In the genomic region with DNA sequence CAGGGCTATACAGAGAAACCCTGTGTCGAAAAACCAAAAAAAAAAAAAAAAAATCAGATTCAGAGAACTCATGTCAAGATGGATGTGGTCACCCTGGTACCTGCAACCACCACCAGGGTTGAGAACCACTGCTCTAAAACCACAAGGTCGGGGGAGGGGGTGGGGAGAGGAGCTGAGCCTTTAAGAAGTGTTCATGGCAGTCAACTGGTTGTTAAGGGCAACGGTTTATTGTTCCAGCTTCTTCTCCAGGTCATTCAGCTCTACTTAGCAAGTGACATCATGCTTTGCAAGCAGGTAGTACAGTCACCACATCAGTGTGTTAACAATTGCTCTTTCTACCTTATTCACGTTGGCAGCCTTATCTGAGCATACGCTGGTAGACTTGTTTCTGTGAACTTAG, we compare ENCODE assay signal across 20 mouse cellular contexts. TPM values are rescaled to one million over a fixed set of nuclear protein-coding genes. Genes with fewer than 3 reads are reported as not detected.
DNase-seq lines count a peak whose midpoint lies in the region; ATAC-seq and TF ChIP-seq lines count a peak whose summit lies in the region.
"Had no signal": no experiment of that assay in that cellular context is flagged by ENCODE, and none has a peak within 500 bp of the region (broad histone marks: within the 10 kb centered on the region; RNA-seq: fewer than 3 reads in every experiment).

No protein-coding gene starts in this region.

- H3K36me3 ChIP-seq in lung, postnatal 0 days (ENCODE audit: insufficient read depth, low read length), result no peaks in the 10 kb centered on the region
- no peaks in the 10 kb centered on the region for H3K36me3 ChIP-seq in CH12.LX (replicated peaks in 1 of 2; ENCODE audit: control insufficient read depth in 1 of 2, insufficient read depth in 1 of 2, low read length in 1 of 2)
- H3K36me3 ChIP-seq in forebrain, embryonic 13.5 days (ENCODE audit: poor library complexity, severe bottlenecking), result no peaks in the 10 kb centered on the region
- no peaks in the 10 kb centered on the region for H3K36me3 ChIP-seq in forebrain, embryonic 15.5 days
- H3K36me3 ChIP-seq: embryonic facial prominence, embryonic 15.5 days; forebrain, embryonic 10.5 days; heart, embryonic 10.5 days; hindbrain, embryonic 13.5 days; liver, embryonic 15.5 days had no signal

- WGBS in lung, postnatal 0 days, result 49% methylated on average over 5 of the region's 5 CpGs
- WGBS in forebrain, embryonic 13.5 days, result 67% methylated on average over 5 of the region's 5 CpGs
- 66% methylated on average over 5 of the region's 5 CpGs for WGBS in forebrain, embryonic 15.5 days

- peak; percentile 79 for ATAC-seq in lung, postnatal 0 days
- peak; percentile 59 for ATAC-seq in inflammation-experienced regulatory T-cells, adult 6 months
- ATAC-seq in neutrophil, adult 5-6 weeks (ENCODE audit: extremely low read depth, insufficient number of reproducible peaks, low FRiP score, poor library complexity, severe bottlenecking), result peak; percentile 51; the same call in 1 of the 2 replicates
- ATAC-seq in forebrain, embryonic 13.5 days, result no peak
- no peak for ATAC-seq in forebrain, embryonic 15.5 days (replicated peaks)

- TF ChIP-seq CTCF in lung, postnatal 0 days (IDR thresholded peaks at IDR 0.05), result peak; percentile 20; the same call in 1 of the 2 replicates
- TF ChIP-seq CTCF in CH12.LX (conservative IDR thresholded peaks at IDR 0.05 in 1 of 2, IDR thresholded peaks at IDR 0.05 in 1 of 2; ENCODE audit: low read depth in 2 of 2, low read length in 2 of 2), result 0 out of 4 replicates have a peak, but pooled peaks of 1 of the 2 experiments have one; percentile 3

- H3K27me3 ChIP-seq in lung, postnatal 0 days (replicated peaks; ENCODE audit: insufficient read depth, low read length), result no peaks in the 10 kb centered on the region
- no peaks in the 10 kb centered on the region for H3K27me3 ChIP-seq in CH12.LX (replicated peaks)
- H3K27me3 ChIP-seq in forebrain, embryonic 13.5 days, result peaks cover 5% of the 10 kb centered on the region
- H3K27me3 ChIP-seq in forebrain, embryonic 15.5 days, result no peaks in the 10 kb centered on the region
- H3K27me3 ChIP-seq: embryonic facial prominence, embryonic 15.5 days; hindbrain, embryonic 13.5 days; liver, embryonic 15.5 days had no signal

- H3K27ac ChIP-seq in lung, postnatal 0 days (ENCODE audit: low read length), result 0 out of 2 replicates have a peak overlapping the region, but pooled peaks have one; percentile 6
- H3K27ac ChIP-seq in CH12.LX (ENCODE audit: insufficient read depth, low read depth), result no peak overlapping the region
- H3K27ac ChIP-seq in forebrain, embryonic 13.5 days, result no peak overlapping the region
- H3K27ac ChIP-seq in forebrain, embryonic 15.5 days (replicated peaks), result no peak overlapping the region
- H3K27ac ChIP-seq: embryonic facial prominence, embryonic 15.5 days; forebrain, embryonic 10.5 days; heart, embryonic 10.5 days; hindbrain, embryonic 13.5 days; liver, embryonic 15.5 days had no signal

- dilution Hi-C loops in CH12.LX (cut with MboI; ENCODE audit: extremely low pct_ligation_motif_present, extremely low pct_unique_long_range_greater_than_20kb, low sequenced_read_pairs), result no loop called here

- no peak for TF ChIP-seq RAD21 in CH12.LX (IDR thresholded peaks at IDR 0.05; ENCODE audit: low read depth, low read length)

- TF ChIP-seq POLR2A in CH12.LX (IDR thresholded peaks at IDR 0.05; ENCODE audit: low read depth, low read length), result no peak

- peak; percentile 88 for DNase-seq in lung, postnatal 0 days (ENCODE audit: low spot score)
- DNase-seq in lung, postnatal 10 days, result no peak
- peak; percentile 70 for DNase-seq in CH12.LX (ENCODE audit: extremely low read depth)
- DNase-seq in gastrocnemius, adult 8-10 months (ENCODE audit: low spot score in 2 of 2), result no peak
- DNase-seq: B cell, adult 2 months; cerebellum, postnatal 10 days; gastrocnemius, postnatal 25 days; heart, postnatal 10 days; kidney, adult 2 months; kidney, postnatal 14 days; right cerebral cortex, postnatal 4 days had no signal

- in situ Hi-C loops in CH12.LX (cut with MboI; ENCODE audit: low pct_ligation_motif_present, low pct_unique_long_range_greater_than_20kb, low sequenced_read_pairs), result no loop called here

- no peak overlapping the region for H3K4me2 ChIP-seq in lung, postnatal 0 days (replicated peaks; ENCODE audit: low read depth, low read length)
- H3K4me2 ChIP-seq in CH12.LX (ENCODE audit: insufficient read depth, low read depth, poor library complexity, severe bottlenecking), result peak overlapping the region; percentile 57
- H3K4me2 ChIP-seq in forebrain, embryonic 13.5 days, result no peak overlapping the region
- H3K4me2 ChIP-seq in forebrain, embryonic 15.5 days (replicated peaks), result no peak overlapping the region
- H3K4me2 ChIP-seq: embryonic facial prominence, embryonic 15.5 days; hindbrain, embryonic 13.5 days; liver, embryonic 15.5 days had no signal

- TF ChIP-seq EP300 in lung, postnatal 0 days (IDR thresholded peaks at IDR 0.05), result peak; percentile 84
- TF ChIP-seq EP300 in CH12.LX (IDR thresholded peaks at IDR 0.05; ENCODE audit: low read length), result no peak

- H3K4me3 ChIP-seq in lung, postnatal 0 days (ENCODE audit: low read depth, low read length), result no peak overlapping the region
- H3K4me3 ChIP-seq in CH12.LX (replicated peaks in 1 of 3; ENCODE audit: low read depth in 2 of 3, low read length in 2 of 3, poor library complexity in 1 of 3), result no peak overlapping the region
- no peak overlapping the region for H3K4me3 ChIP-seq in forebrain, embryonic 13.5 days
- no peak overlapping the region for H3K4me3 ChIP-seq in forebrain, embryonic 15.5 days
- H3K4me3 ChIP-seq: embryonic facial prominence, embryonic 15.5 days; forebrain, embryonic 10.5 days; heart, embryonic 10.5 days; hindbrain, embryonic 13.5 days; liver, embryonic 15.5 days had no signal

- H3K9me3 ChIP-seq in lung, postnatal 0 days (ENCODE audit: low read length), result no peaks in the 10 kb centered on the region
- no peaks in the 10 kb centered on the region for H3K9me3 ChIP-seq in CH12.LX (replicated peaks; ENCODE audit: low read length)
- no peaks in the 10 kb centered on the region for H3K9me3 ChIP-seq in forebrain, embryonic 13.5 days (replicated peaks)
- no peaks in the 10 kb centered on the region for H3K9me3 ChIP-seq in forebrain, embryonic 15.5 days
- H3K9me3 ChIP-seq: embryonic facial prominence, embryonic 15.5 days; forebrain, embryonic 10.5 days; heart, embryonic 10.5 days; hindbrain, embryonic 13.5 days; liver, embryonic 15.5 days had no signal

- peaks cover 9% of the 10 kb centered on the region; the same call in 1 of the 2 replicates for H3K4me1 ChIP-seq in lung, postnatal 0 days (ENCODE audit: insufficient read depth, low read depth, low read length)
- peaks cover 17 to 37% of the 10 kb centered on the region in 2 experiments for H3K4me1 ChIP-seq in CH12.LX (ENCODE audit: control insufficient read depth in 1 of 2, insufficient read depth in 2 of 2)
- H3K4me1 ChIP-seq in forebrain, embryonic 13.5 days, result no peaks in the 10 kb centered on the region
- no peaks in the 10 kb centered on the region for H3K4me1 ChIP-seq in forebrain, embryonic 15.5 days

- no peak overlapping the region for H3K9ac ChIP-seq in lung, postnatal 0 days (replicated peaks; ENCODE audit: low read depth)
- H3K9ac ChIP-seq in CH12.LX (ENCODE audit: insufficient read depth, low read depth), result peak overlapping the region; percentile 4; the same call in 1 of the 2 replicates
- H3K9ac ChIP-seq in forebrain, embryonic 13.5 days, result no peak overlapping the region
- no peak overlapping the region for H3K9ac ChIP-seq in forebrain, embryonic 15.5 days (replicated peaks)
- H3K9ac ChIP-seq: embryonic facial prominence, embryonic 15.5 days; hindbrain, embryonic 13.5 days; liver, embryonic 15.5 days had no signal

- H3K79me2 ChIP-seq in CH12.LX (replicated peaks; ENCODE audit: control insufficient read depth, extremely low read depth, insufficient read depth, poor library complexity, severe bottlenecking), result no peaks in the 10 kb centered on the region

TF ChIP-seq in CH12.LX, 34 proteins besides CTCF, POLR2A, EP300 and RAD21:
- TF ChIP-seq GABPA (IDR thresholded peaks at IDR 0.05; ENCODE audit: insufficient replicate concordance, low read depth, low read length) (no peak), ETS1 (conservative IDR thresholded peaks at IDR 0.05; ENCODE audit: low read depth, low read length) (peak; percentile 24; the same call in 1 of the 2 replicates), NELFE (IDR thresholded peaks at IDR 0.05; ENCODE audit: low read depth, low read length) (no peak), ELF1 (IDR thresholded peaks at IDR 0.05; ENCODE audit: low read depth, low read length) (no peak), MYC (IDR thresholded peaks at IDR 0.05; ENCODE audit: low read depth, low read length) (0 out of 2 replicates have a peak, but pooled peaks have one; percentile 35), ZNF384 (IDR thresholded peaks at IDR 0.05; ENCODE audit: low read depth, low read length) (peak; percentile 78), MAZ (IDR thresholded peaks at IDR 0.05; ENCODE audit: low read depth, low read length) (no peak), E2F4 (IDR thresholded peaks at IDR 0.05; ENCODE audit: insufficient replicate concordance, low read depth, low read length) (no peak), MEF2A (IDR thresholded peaks at IDR 0.05; ENCODE audit: borderline replicate concordance, low read depth, low read length) (peak; percentile 76), MAX (IDR thresholded peaks at IDR 0.05; ENCODE audit: low read length) (0 out of 2 replicates have a peak, but pooled peaks have one; percentile 15), CHD2 (IDR thresholded peaks at IDR 0.05; ENCODE audit: low read length) (peak; percentile 65; the same call in 1 of the 2 replicates), IRF4 (IDR thresholded peaks at IDR 0.05; ENCODE audit: low read depth, low read length) (peak; percentile 45), BHLHE40 (IDR thresholded peaks at IDR 0.05; ENCODE audit: low read depth, low read length) (0 out of 2 replicates have a peak, but pooled peaks have one; percentile 31), CHD1 (IDR thresholded peaks at IDR 0.05; ENCODE audit: low read depth, low read length) (no peak), JUN (IDR thresholded peaks at IDR 0.05; ENCODE audit: insufficient read depth, low read depth, low read length) (peak; percentile 74)

RNA-seq across cellular contexts. Expression of a gene that starts 29.7 kb away (rescaled TPM):
- 49.0 and 49.5 TPM in 2 replicates for polyA plus RNA-seq in lung, postnatal 0 days (2015; fragmentation: Nextera tagmentation; extraction: Ambion mirVana)
- total RNA-seq in CH12.LX (2012; rRNA removed) (22.2 and 26.4 TPM in 2 replicates), CH12.LX (2014; rRNA removed) (19.6 and 20.0 TPM in 2 replicates)
- polyA plus RNA-seq in CH12.LX (2012; ENCODE audit: insufficient read length, low read depth), result 15.1 and 17.6 TPM in 2 replicates
- polyA plus RNA-seq in inflammation-experienced regulatory T-cells, adult 6 months (2017; shearing (Covaris generic)), result 10 to 100 TPM; 13.8 to 24.5 (median 15.9) TPM
- total RNA-seq in neutrophil, adult 5-6 weeks (2017), result 13.6 and 16.1 TPM in 2 replicates
- 1.4 and 1.5 TPM in 2 replicates for polyA plus RNA-seq in forebrain, embryonic 13.5 days (2015; fragmentation: Nextera tagmentation; extraction: Ambion mirVana)
- polyA plus RNA-seq in forebrain, embryonic 15.5 days (2015; fragmentation: Nextera tagmentation; extraction: Ambion mirVana), result 1.8 and 2.2 TPM in 2 replicates
- 1 to 10 TPM; 1.2 to 2.7 (median 2.2) TPM for total RNA-seq in gastrocnemius, adult 8-10 months (2022)

Comparison
In these comparisons a context has a peak if more than half of its experiments do, and no peak if none do; other contexts are left out.
1. DNase-seq: peak in lung, postnatal 0 days (single experiment) and CH12.LX (single experiment); none in lung, postnatal 10 days (single experiment) and gastrocnemius, adult 8-10 months (0 of 2).
2. ATAC-seq: peak in lung, postnatal 0 days (single experiment), inflammation-experienced regulatory T-cells, adult 6 months (single experiment) and neutrophil, adult 5-6 weeks (single experiment); none in forebrain, embryonic 13.5 days (single experiment) and forebrain, embryonic 15.5 days (single experiment).